In genomic region chr5:98181686-98182602, GRCm38 (mm10) we compare ENCODE assay signal across 12 mouse cellular contexts. TPM values are rescaled to one million over a fixed set of nuclear protein-coding genes. Genes with fewer than 3 reads are reported as not detected.
DNase-seq lines count a peak whose midpoint lies in the region; ATAC-seq and TF ChIP-seq lines count a peak whose summit lies in the region.
"Had no signal": no experiment of that assay in that cellular context is flagged by ENCODE, and none has a peak within 500 bp of the region (broad histone marks: within the 10 kb centered on the region; RNA-seq: fewer than 3 reads in every experiment).

No protein-coding gene starts in this region.

- no peak for DNase-seq in layer of hippocampus, adult 2 months (ENCODE audit: low spot score in 2 of 2)
- DNase-seq in layer of hippocampus, postnatal 25 days (ENCODE audit: extremely low spot score in 1 of 2, low spot score in 1 of 2) = no peak
- DNase-seq in forebrain, embryonic 10.5 days (ENCODE audit: extremely low spot score, low spot score) = no peak
- DNase-seq in hindbrain, embryonic 14.5 days (ENCODE audit: low spot score) = peak; percentile 33
- peak; percentile 48 for DNase-seq in neural tube, embryonic 10.5 days (ENCODE audit: extremely low spot score, low spot score)
- no peak for DNase-seq in thymus, postnatal 14 days
- no peak for DNase-seq in spleen, adult 18-20 months
- DNase-seq: adrenal gland, postnatal 14 days had no signal

- peaks cover 100% of the 10 kb centered on the region for H3K27me3 ChIP-seq in forebrain, embryonic 10.5 days (ENCODE audit: poor library complexity, severe bottlenecking)
- H3K27me3 ChIP-seq in hindbrain, embryonic 14.5 days (ENCODE audit: control insufficient read depth, insufficient read depth, low read length) = peaks cover 71% of the 10 kb centered on the region
- H3K27me3 ChIP-seq in kidney, embryonic 14.5 days (ENCODE audit: control insufficient read depth, insufficient read depth, low read length) = peaks cover 96% of the 10 kb centered on the region

- H3K4me2 ChIP-seq in hindbrain, embryonic 14.5 days (replicated peaks) = peak overlapping the region; percentile 86
- no peak overlapping the region for H3K4me2 ChIP-seq in kidney, embryonic 14.5 days (replicated peaks; ENCODE audit: low read depth, low read length)

- peak overlapping the region; percentile 96 for H3K27ac ChIP-seq in layer of hippocampus, adult 2 months
- no peak overlapping the region for H3K27ac ChIP-seq in forebrain, embryonic 10.5 days
- peak overlapping the region; percentile 75 for H3K27ac ChIP-seq in hindbrain, embryonic 14.5 days
- H3K27ac ChIP-seq in kidney, embryonic 14.5 days (ENCODE audit: low read depth, low read length) = no peak overlapping the region
- H3K27ac ChIP-seq: embryonic facial prominence, embryonic 15.5 days had no signal

- no peak for TF ChIP-seq CTCF in layer of hippocampus, adult 2 months (conservative IDR thresholded peaks at IDR 0.05)

- ATAC-seq in hindbrain, embryonic 14.5 days (ENCODE audit: low FRiP score) = no peak
- no peak for ATAC-seq in kidney, embryonic 14.5 days (ENCODE audit: low FRiP score, low TSS enrichment)

- H3K9me3 ChIP-seq in forebrain, embryonic 10.5 days = no peaks in the 10 kb centered on the region
- H3K9me3 ChIP-seq in hindbrain, embryonic 14.5 days (ENCODE audit: control insufficient read depth, low read length) = no peaks in the 10 kb centered on the region
- no peaks in the 10 kb centered on the region for H3K9me3 ChIP-seq in kidney, embryonic 14.5 days (ENCODE audit: control insufficient read depth, low read length)
- H3K9me3 ChIP-seq: embryonic facial prominence, embryonic 15.5 days had no signal

- WGBS in forebrain, embryonic 10.5 days = 2% methylated on average over 16 of the region's 16 CpGs
- 3% methylated on average over 16 of the region's 16 CpGs for WGBS in hindbrain, embryonic 14.5 days
- 3% methylated on average over 16 of the region's 16 CpGs for WGBS in kidney, embryonic 14.5 days

- peak overlapping the region; percentile 46 for H3K9ac ChIP-seq in hindbrain, embryonic 14.5 days
- H3K9ac ChIP-seq in kidney, embryonic 14.5 days (ENCODE audit: low read depth, low read length) = no peak overlapping the region
- H3K9ac ChIP-seq: embryonic facial prominence, embryonic 15.5 days had no signal

- peaks cover 69% of the 10 kb centered on the region for H3K4me1 ChIP-seq in forebrain, embryonic 10.5 days
- H3K4me1 ChIP-seq in hindbrain, embryonic 14.5 days (replicated peaks; ENCODE audit: control insufficient read depth, insufficient read depth, low read length) = peaks cover 25% of the 10 kb centered on the region
- H3K4me1 ChIP-seq in kidney, embryonic 14.5 days (ENCODE audit: control insufficient read depth, insufficient read depth, low read length) = peaks cover 10% of the 10 kb centered on the region; the same call in 1 of the 2 replicates

- H3K4me3 ChIP-seq in layer of hippocampus, adult 2 months = peak overlapping the region; percentile 65
- H3K4me3 ChIP-seq in forebrain, embryonic 10.5 days = peak overlapping the region; percentile 46
- peak overlapping the region; percentile 55 for H3K4me3 ChIP-seq in hindbrain, embryonic 14.5 days (replicated peaks; ENCODE audit: low read length)
- H3K4me3 ChIP-seq in kidney, embryonic 14.5 days (ENCODE audit: low read length) = no peak overlapping the region
- H3K4me3 ChIP-seq: megakaryocyte, embryonic 14.5 days had no signal

- H3K36me3 ChIP-seq in forebrain, embryonic 10.5 days (replicated peaks) = no peaks in the 10 kb centered on the region
- H3K36me3 ChIP-seq in hindbrain, embryonic 14.5 days (replicated peaks; ENCODE audit: control insufficient read depth, insufficient read depth) = no peaks in the 10 kb centered on the region
- no peaks in the 10 kb centered on the region for H3K36me3 ChIP-seq in kidney, embryonic 14.5 days (ENCODE audit: control insufficient read depth, insufficient read depth, low read length)
- H3K36me3 ChIP-seq: embryonic facial prominence, embryonic 15.5 days had no signal

RNA-seq across cellular contexts. Expression of gene Prdm8, which starts 14.9 kb away (rescaled TPM):
- total RNA-seq in layer of hippocampus, adult 2 months (2021) = 10 to 100 TPM; 97.2 to 98.1 TPM
- 10 to 100 TPM; 79.4 to 82.4 TPM for total RNA-seq in layer of hippocampus, postnatal 25 days (2021)
- polyA plus RNA-seq in forebrain, embryonic 10.5 days (2016; fragmentation: Nextera tagmentation; extraction: Ambion mirVana) = 0.05 TPM in 2 replicates
- 4.9 and 5.3 TPM in 2 replicates for polyA plus RNA-seq in hindbrain, embryonic 14.5 days (2014; fragmentation: Nextera tagmentation; extraction: Ambion mirVana)
- polyA plus RNA-seq in kidney, embryonic 14.5 days (2014; fragmentation: Nextera tagmentation; extraction: Ambion mirVana) = not detected in 2 replicates
- polyA plus RNA-seq: heart, postnatal 0 days had no signal

Comparison
In these comparisons a context has a peak if more than half of its experiments do, and no peak if none do; other contexts are left out.
1. DNase-seq: peak in hindbrain, embryonic 14.5 days (single experiment) and neural tube, embryonic 10.5 days (single experiment); none in layer of hippocampus, adult 2 months (0 of 2), layer of hippocampus, postnatal 25 days (0 of 2), forebrain, embryonic 10.5 days (single experiment), thymus, postnatal 14 days (single experiment) and spleen, adult 18-20 months (0 of 2).
2. H3K27ac ChIP-seq: peak in layer of hippocampus, adult 2 months (single experiment) and hindbrain, embryonic 14.5 days (single experiment); none in forebrain, embryonic 10.5 days (single experiment) and kidney, embryonic 14.5 days (single experiment).